Mouse (Mus musculus) liver, embryonic 14.5 days (tissue): ENCODE results near the gene Pitpnb. TPM values are rescaled to one million over a fixed set of nuclear protein-coding genes. Genes with fewer than 3 reads are reported as not detected.

ENCODE experiments used
- ATAC-seq: fragments of 200-750 bp; cut with Nextera tagmentation; 2 replicates; pipeline ENCODE4 v1.8.0; 2017; ENCODE audit warnings: moderate number of reproducible peaks, mild to moderate bottlenecking, moderate library complexity; ENCODE audit not compliant: insufficient read depth
- DNase-seq, 3 experiments: peaks; one replicate each; pipeline ENCODE4 v3.0.0-alpha.2; 2012 to 2013; ENCODE audit warnings: low read depth in 3 of 3, low spot score in 3 of 3
- H3K27ac ChIP-seq: fragments of 300-500 bp; sonication (generic); 2 replicates; pipeline ENCODE4 v1.5.1; 2014; ENCODE audit warnings: moderate library complexity, mild to moderate bottlenecking, control low read depth, inconsistent platforms
- H3K27me3 ChIP-seq: fragments of 300-500 bp; sonication (generic); 2 replicates; pipeline ENCODE4 v1.6.1; 2014; ENCODE audit warnings: mild to moderate bottlenecking, low read length, moderate library complexity; ENCODE audit not compliant: control insufficient read depth, insufficient read depth
- H3K36me3 ChIP-seq: fragments of 300-500 bp; sonication (generic); replicated peaks from 2 replicates; pipeline ENCODE4 v1.6.1; 2014; ENCODE audit warnings: low read depth; ENCODE audit not compliant: control insufficient read depth, insufficient read depth
- H3K4me1 ChIP-seq, 2 experiments: fragments of 200-500 bp in 1 of 2; fragments of 300-500 bp in 1 of 2; sonication (generic) in 1 of 2; replicated peaks; 2 replicates each; pipeline ENCODE4 v1.6.1; 2012 to 2014; ENCODE audit warnings: antibody characterized with exemption in 1 of 2, inconsistent platforms in 1 of 2, low read length in 1 of 2; ENCODE audit not compliant: control insufficient read depth in 2 of 2, insufficient read depth in 2 of 2
- H3K4me2 ChIP-seq: fragments of 300-500 bp; sonication (generic); 2 replicates; pipeline ENCODE4 v1.6.1; 2014; ENCODE audit warnings: low read depth, mild to moderate bottlenecking, control low read depth, moderate library complexity
- H3K4me3 ChIP-seq, 2 experiments: fragments of 200-500 bp in 1 of 2; fragments of 300-500 bp in 1 of 2; sonication (generic) in 1 of 2; 2 replicates each; pipeline ENCODE4 v1.5.1; 2012 to 2014; ENCODE audit warnings: low read depth in 2 of 2, low read length in 2 of 2, mild to moderate bottlenecking in 2 of 2, control low read depth in 1 of 2, inconsistent platforms in 1 of 2, moderate library complexity in 1 of 2; ENCODE audit not compliant: insufficient read depth in 1 of 2
- H3K9ac ChIP-seq: fragments of 300-500 bp; sonication (generic); replicated peaks from 2 replicates; pipeline ENCODE4 v1.6.1; 2014; ENCODE audit warnings: mild to moderate bottlenecking, control low read depth, moderate library complexity
- H3K9me3 ChIP-seq: fragments of 300-500 bp; sonication (generic); 2 replicates; pipeline ENCODE4 v1.6.1; 2016; ENCODE audit warnings: low read length, mixed read lengths; ENCODE audit not compliant: control insufficient read depth
- CTCF ChIP-seq: IDR thresholded peaks from 2 replicates; pipeline ENCODE4 v1.5.1; 2016; ENCODE audit warnings: antibody characterized with exemption, low read depth, control low read depth
- EP300 ChIP-seq: IDR thresholded peaks from 2 replicates; pipeline ENCODE4 v1.6.1; 2016; ENCODE audit warnings: antibody characterized with exemption, low read depth
- WGBS: fragments of 180-500 bp; shearing (Covaris S2); extraction: QIAGEN DNeasy Blood & Tissue Kit; methylation state at CpG from one replicate; pipeline ENCODE4 v1.1.7; 2014; ENCODE audit not compliant: insufficient replicate concordance; 5-methylcytosine and 5-hydroxymethylcytosine counted together
- polyA plus RNA-seq, 2 experiments: library from polyadenylated mRNA; depleted of rRNA in 1 of 2; stranded (reverse) in 1 of 2; unstranded in 1 of 2; fragments of >200 nt; fragmentation: Nextera tagmentation in 1 of 2; extraction: Ambion mirVana in 1 of 2; gene quantifications; 2 replicates each; pipeline versions ENCODE4 v1.2.1 to v1.2.3; 2012 to 2014

Pitpnb gene
- polyA plus RNA-seq, 2 experiments, result 23.1 to 31.5 TPM

DNA sequence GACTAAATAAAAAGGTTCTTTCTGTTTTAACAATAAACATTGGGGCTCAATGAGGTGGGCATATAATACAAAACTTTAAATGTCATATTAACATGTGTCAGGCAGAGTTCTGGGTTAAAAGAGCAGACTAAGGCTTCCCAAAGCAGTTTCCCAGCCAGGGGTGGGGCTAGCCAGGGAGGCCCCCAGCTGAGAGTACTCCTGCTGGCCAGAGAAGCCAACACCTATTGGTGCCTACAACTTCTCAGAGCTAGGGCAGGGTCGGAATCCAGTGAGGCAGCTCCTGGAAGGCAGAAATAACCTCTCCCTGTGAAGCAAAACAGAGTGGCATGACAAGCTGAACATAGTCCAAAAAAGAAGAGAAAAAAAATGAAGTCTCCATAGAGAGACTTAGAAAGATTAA, 11.6 kb upstream of the Pitpnb start:
- no peaks in the 10 kb centered on the region for H3K27me3 ChIP-seq
- ATAC-seq (no peak), DNase-seq (no peak)
- no peaks in the 10 kb centered on the region for H3K36me3 ChIP-seq
- no peaks in the 10 kb centered on the region for H3K4me1 ChIP-seq
- H3K27ac ChIP-seq, result no peak overlapping the region
- WGBS, result 47% methylated on average over 1 of the region's 1 CpGs
- H3K9ac ChIP-seq, result no peak overlapping the region
- no peak overlapping the region for H3K4me2 ChIP-seq
- TF ChIP-seq EP300 (no peak), CTCF (no peak)
- H3K4me3 ChIP-seq, result no peak overlapping the region
- H3K9me3 ChIP-seq, result no peaks in the 10 kb centered on the region

DNA sequence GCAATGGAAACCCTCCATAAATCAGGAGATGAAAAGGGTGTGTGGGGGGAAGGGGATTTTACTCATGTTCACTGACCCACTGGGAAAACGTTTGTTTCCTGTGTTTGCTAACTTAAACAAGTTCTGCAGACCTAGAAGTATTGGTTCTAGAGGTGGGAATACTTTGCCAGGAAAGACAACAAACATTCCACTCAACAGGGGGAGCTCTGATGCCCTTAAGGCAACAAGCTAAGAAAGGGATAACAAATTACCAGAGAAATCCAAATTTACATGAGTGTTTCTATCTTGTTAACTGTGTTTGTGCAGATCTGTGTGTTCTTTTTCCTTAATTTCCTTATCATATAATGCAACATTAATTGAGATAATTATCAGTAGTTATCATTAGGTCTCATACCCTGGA, 4.8 kb upstream of the Pitpnb start:
- no peak for ATAC-seq
- Histone ChIP-seq H3K36me3 (no peaks in the 10 kb centered on the region), H3K4me2 (no peak overlapping the region)

DNA sequence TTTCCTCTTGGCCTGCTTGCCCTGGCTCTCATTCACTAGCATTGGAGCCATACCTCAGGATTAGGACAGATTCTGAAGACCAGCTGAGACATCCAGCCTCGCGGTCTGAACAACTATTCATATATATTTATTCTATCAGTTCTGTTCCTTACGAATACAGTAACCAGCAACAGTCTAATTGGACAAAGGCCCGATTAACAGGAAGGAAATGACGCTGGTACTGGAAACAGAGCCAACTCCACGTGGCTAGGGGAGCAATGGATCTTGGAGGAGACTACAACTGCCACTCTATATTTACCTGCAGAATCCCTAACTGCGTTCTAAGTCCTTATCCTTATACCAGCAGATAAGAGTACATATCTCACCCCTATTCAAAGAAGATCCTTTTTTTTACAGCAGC, 3.1 kb upstream of the Pitpnb start:
- no peak overlapping the region for H3K4me3 ChIP-seq
- ATAC-seq, result no peak
- no peak for DNase-seq
- no peaks in the 10 kb centered on the region for H3K27me3 ChIP-seq
- H3K9ac ChIP-seq, result no peak overlapping the region
- H3K36me3 ChIP-seq, result no peaks in the 10 kb centered on the region
- no peak overlapping the region for H3K4me2 ChIP-seq
- no peak overlapping the region for H3K27ac ChIP-seq
- TF ChIP-seq CTCF, result no peak
- TF ChIP-seq EP300, result no peak
- H3K4me1 ChIP-seq, result peaks cover 9 to 14% of the 10 kb centered on the region in 2 experiments
- 52% methylated on average over 7 of the region's 7 CpGs for WGBS
- no peaks in the 10 kb centered on the region for H3K9me3 ChIP-seq

More for the DNA sequence above, 4.8 kb upstream of the Pitpnb start:
- TF ChIP-seq CTCF (no peak), EP300 (no peak)
- no peak for DNase-seq
- Histone ChIP-seq H3K4me3 (no peak overlapping the region), H3K4me1 (peaks cover 0 to 5% of the 10 kb centered on the region in 2 experiments; a peak in 2 of 4 replicates), H3K9ac (no peak overlapping the region), H3K27ac (no peak overlapping the region), H3K9me3 (no peaks in the 10 kb centered on the region), H3K27me3 (no peaks in the 10 kb centered on the region)
- 3% methylated on average over 1 of the region's 1 CpGs for WGBS

DNA sequence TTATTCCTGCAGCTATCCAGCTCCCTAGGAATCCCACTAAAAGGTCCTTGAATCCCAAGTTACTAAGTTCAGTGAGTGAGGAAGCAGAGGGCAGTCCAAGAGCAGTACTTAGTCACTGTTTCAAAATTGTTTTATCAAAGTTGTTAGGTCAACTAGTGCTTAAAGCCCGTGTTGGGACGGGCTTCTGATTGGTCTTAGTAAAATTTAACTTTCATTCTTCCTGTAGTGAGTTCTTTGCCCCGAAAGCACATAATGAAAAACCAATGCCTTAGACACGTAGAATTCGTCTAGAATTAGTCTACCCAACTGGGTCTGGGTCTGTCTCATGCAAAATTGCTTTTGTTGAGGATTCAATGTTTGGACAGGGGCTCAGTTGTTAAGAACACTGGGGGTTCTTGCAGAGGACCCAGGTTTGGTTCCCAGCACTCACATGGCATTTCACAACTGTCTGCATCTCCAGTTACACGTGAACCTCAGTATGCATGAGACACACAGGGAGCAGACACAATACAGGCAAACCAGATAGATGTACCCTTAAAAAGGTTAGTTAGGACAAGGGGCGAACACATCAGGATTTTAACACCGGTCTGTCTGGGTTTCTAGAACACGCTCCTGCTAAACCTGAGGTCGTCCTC, 664 bp upstream of the Pitpnb start:
- WGBS, result 12% methylated on average over 10 of the region's 10 CpGs
- Histone ChIP-seq H3K4me1 (peaks cover 9 to 21% of the 10 kb centered on the region in 2 experiments), H3K36me3 (peaks cover 4% of the 10 kb centered on the region; the same call in 1 of the 2 replicates), H3K27me3 (no peaks in the 10 kb centered on the region), H3K27ac (peak overlapping the region; percentile 69), H3K4me3 (peak overlapping the region; percentile 79 to 94), H3K4me2 (peak overlapping the region; percentile 94), H3K9ac (peak overlapping the region; percentile 87), H3K9me3 (no peaks in the 10 kb centered on the region)
- TF ChIP-seq CTCF (no peak), EP300 (no peak)
- ATAC-seq (peak; percentile 34), DNase-seq (peak in 1 of 3 experiments; percentile 11)

DNA sequence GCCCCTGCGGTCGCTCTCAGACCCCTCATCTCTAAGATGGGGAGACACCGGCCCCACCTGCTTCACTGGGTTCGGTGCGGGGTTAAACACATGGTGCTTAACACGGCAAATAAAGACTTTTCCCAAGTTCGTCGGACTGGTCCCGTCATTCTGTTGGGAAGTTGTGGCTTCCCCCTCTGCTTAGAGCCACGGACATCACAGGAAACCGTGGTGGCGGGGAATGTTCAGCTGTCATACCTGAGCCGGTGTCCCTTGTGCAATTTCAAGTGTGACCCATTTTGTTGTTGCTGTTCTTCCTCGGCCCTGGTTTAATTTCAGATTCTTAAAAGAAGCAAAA, 504 bp downstream of the Pitpnb start:
- WGBS, result under 1% methylated on average over 14 of the region's 14 CpGs
- peak overlapping the region; percentile 94 for H3K4me2 ChIP-seq
- H3K36me3 ChIP-seq, result peaks cover 4% of the 10 kb centered on the region; the same call in 1 of the 2 replicates
- no peak for TF ChIP-seq EP300
- H3K9me3 ChIP-seq, result no peaks in the 10 kb centered on the region
- H3K4me3 ChIP-seq, result peak overlapping the region; percentile 93 to 94
- DNase-seq (peak in 1 of 3 experiments; percentile 13), ATAC-seq (no peak; the same call in 1 of the 2 replicates)
- peak overlapping the region; percentile 98 for H3K9ac ChIP-seq
- no peaks in the 10 kb centered on the region for H3K27me3 ChIP-seq
- H3K4me1 ChIP-seq, result peaks cover 9 to 23% of the 10 kb centered on the region in 2 experiments
- H3K27ac ChIP-seq, result peak overlapping the region; percentile 39
